In the genomic region with DNA sequence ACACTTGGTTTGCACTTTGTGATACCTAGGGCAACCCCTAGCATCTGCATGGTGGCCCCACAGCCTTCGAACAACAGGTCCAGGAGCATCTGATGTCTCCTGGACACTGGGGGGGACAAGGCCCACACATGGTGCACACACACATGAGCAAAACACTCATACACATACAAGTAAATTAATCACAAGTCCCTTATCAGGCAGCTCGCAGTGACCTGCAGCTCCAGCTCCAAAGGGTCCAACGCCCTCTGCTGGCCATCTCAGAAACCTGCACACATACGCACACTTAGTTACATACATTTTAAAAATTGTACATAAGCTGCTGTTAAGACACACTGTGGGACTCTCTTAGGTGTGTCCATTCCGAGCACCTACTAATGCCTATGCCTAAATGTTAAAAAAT, we compare ENCODE assay signal across 11 mouse cellular contexts. TPM values are rescaled to one million over a fixed set of nuclear protein-coding genes. Genes with fewer than 3 reads are reported as not detected.
DNase-seq lines count a peak whose midpoint lies in the region; ATAC-seq and TF ChIP-seq lines count a peak whose summit lies in the region.
"Had no signal": no experiment of that assay in that cellular context is flagged by ENCODE, and none has a peak within 500 bp of the region (broad histone marks: within the 10 kb centered on the region; RNA-seq: fewer than 3 reads in every experiment).

No protein-coding gene starts in this region.

- intact Hi-C loops in gastrocnemius, adult 2 months (cut with DNase I), result no loop called here

- H3K4me3 ChIP-seq in gastrocnemius, adult 2 months, result no peak overlapping the region
- H3K4me3 ChIP-seq in lung, adult 2 months (replicated peaks; ENCODE audit: extremely low read depth, low read depth, low read length), result no peak overlapping the region
- H3K4me3 ChIP-seq in forebrain, embryonic 10.5 days, result no peak overlapping the region
- H3K4me3 ChIP-seq: forebrain, embryonic 12.5 days; heart, embryonic 12.5 days had no signal

- ATAC-seq in megakaryocyte-erythroid progenitor cell, adult 5-6 weeks (replicated peaks; ENCODE audit: low FRiP score, low TSS enrichment, poor library complexity, severe bottlenecking), result peak; percentile 53; the same call in 1 of the 2 replicates

- TF ChIP-seq CTCF in gastrocnemius, adult 2 months (IDR thresholded peaks at IDR 0.05), result peak; percentile 42
- peak; percentile 47; the same call in 1 of the 2 replicates for TF ChIP-seq CTCF in lung, adult 2 months (IDR thresholded peaks at IDR 0.05; ENCODE audit: insufficient read depth, low read length)

- no peak for DNase-seq in gastrocnemius, adult 2 months
- DNase-seq in gastrocnemius, postnatal 10 days, result no peak
- no peak for DNase-seq in lung, adult 2 months
- no peak for DNase-seq in lung, postnatal 14 days
- DNase-seq in R1 (ENCODE audit: low read depth, low spot score), result peak; percentile 72
- no peak for DNase-seq in layer of hippocampus, adult 18-20 months (ENCODE audit: low spot score in 2 of 2)
- DNase-seq in forebrain, embryonic 10.5 days (ENCODE audit: extremely low spot score, low spot score), result no peak
- DNase-seq: layer of hippocampus, adult 9-11 months had no signal

- no peaks in the 10 kb centered on the region for H3K9me3 ChIP-seq in forebrain, embryonic 10.5 days
- H3K9me3 ChIP-seq: forebrain, embryonic 12.5 days; heart, embryonic 12.5 days had no signal

- H3K27ac ChIP-seq in gastrocnemius, adult 2 months, result no peak overlapping the region
- H3K27ac ChIP-seq in forebrain, embryonic 10.5 days, result no peak overlapping the region
- H3K27ac ChIP-seq: forebrain, embryonic 12.5 days had no signal

- H3K27me3 ChIP-seq in forebrain, embryonic 10.5 days (ENCODE audit: poor library complexity, severe bottlenecking), result no peaks in the 10 kb centered on the region
- H3K27me3 ChIP-seq: forebrain, embryonic 12.5 days; heart, embryonic 12.5 days had no signal

- no peak for TF ChIP-seq POLR2A in lung, adult 2 months (IDR thresholded peaks at IDR 0.05; ENCODE audit: borderline replicate concordance, extremely low read depth, low read depth, low read length)

- peaks cover 14% of the 10 kb centered on the region for H3K4me1 ChIP-seq in lung, adult 2 months (ENCODE audit: control insufficient read depth, insufficient read depth, low read length)
- peaks cover 4% of the 10 kb centered on the region for H3K4me1 ChIP-seq in forebrain, embryonic 10.5 days
- H3K4me1 ChIP-seq: forebrain, embryonic 12.5 days had no signal

- H3K36me3 ChIP-seq in forebrain, embryonic 10.5 days (replicated peaks), result peaks cover 8% of the 10 kb centered on the region

- 89% methylated on average over 5 of the region's 5 CpGs for WGBS in lung, adult 2 months
- WGBS in forebrain, embryonic 10.5 days, result 93% methylated on average over 5 of the region's 5 CpGs

RNA-seq across cellular contexts. Expression of gene Msrb3, which starts 17.3 kb away (rescaled TPM):
- 100 to 1,000 TPM; 111 to 116 TPM for total RNA-seq in gastrocnemius, adult 2 months (2021)
- total RNA-seq in gastrocnemius, postnatal 10 days (2021), result 10 to 100 TPM; 89.9 to 94.0 TPM
- polyA plus RNA-seq in lung, adult 2 months (2012; rRNA removed), result 32.1 and 36.6 TPM in 2 replicates
- total RNA-seq in megakaryocyte-erythroid progenitor cell, adult 5-6 weeks (2014; fragmentation: Nextera tagmentation), result 0.37 TPM in 1 of 2 replicates, not detected in the other
- total RNA-seq in megakaryocyte-erythroid progenitor cell, adult 5-6 weeks (2017), result 0.88 TPM in 1 of 2 replicates, not detected in the other
- total RNA-seq in layer of hippocampus, adult 18-20 months (2021), result 1 to 10 TPM; 4.1 to 4.2 TPM
- 4.9 and 5.7 TPM in 2 replicates for polyA plus RNA-seq in forebrain, embryonic 10.5 days (2016; fragmentation: Nextera tagmentation; extraction: Ambion mirVana)

Comparison
In these comparisons a context has a peak if more than half of its experiments do, and no peak if none do; other contexts are left out.
1. RNA of gene Msrb3, which starts 17.3 kb away (total RNA-seq): 111 to 116 TPM in gastrocnemius, adult 2 months and 89.9 to 94.0 TPM in gastrocnemius, postnatal 10 days; 4.1 to 4.2 TPM in layer of hippocampus, adult 18-20 months and 0.37 to 0.88 TPM in megakaryocyte-erythroid progenitor cell, adult 5-6 weeks; every median in the first group is over 10 times any median in the second.